Mouse (Mus musculus): Measurements from ENCODE around the gene Lrmda.

Gene Lrmda

DNA sequence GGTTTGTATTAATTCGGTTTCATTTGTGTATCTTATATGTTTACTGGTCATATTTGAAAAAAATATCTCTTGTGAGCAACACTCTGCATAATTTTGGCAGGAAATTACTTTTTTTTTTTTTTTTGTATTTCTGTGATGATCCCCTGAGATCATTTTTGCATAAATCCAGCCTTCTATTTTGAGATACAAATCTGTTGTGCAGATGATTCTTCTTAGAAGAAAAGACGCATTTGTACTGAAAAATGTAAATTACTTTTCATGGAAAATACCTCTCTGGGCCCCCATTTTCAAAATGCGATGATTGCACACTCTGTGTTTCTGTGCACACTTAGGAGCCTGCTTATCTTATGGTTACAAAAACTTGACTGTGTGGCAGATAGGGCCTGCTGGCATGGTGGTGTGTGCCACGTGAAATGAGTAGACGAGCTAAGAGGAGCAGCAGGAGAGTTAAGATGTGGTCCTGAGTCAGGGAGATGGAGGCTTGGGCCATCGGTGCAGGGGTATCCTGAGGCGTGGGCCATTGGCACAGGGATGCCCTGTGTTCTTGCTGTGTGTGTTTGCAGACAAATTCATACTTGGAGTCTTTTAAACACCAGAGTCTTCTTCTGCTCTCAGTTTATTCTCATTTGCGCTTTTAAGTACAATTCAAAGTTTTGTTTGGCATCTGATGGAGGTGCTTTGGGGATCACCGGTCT is 353.3 kb downstream of the Lrmda start:
- DNase-seq (ENCODE audit: extremely low read depth, low read depth, low spot score), result no peak

DNA sequence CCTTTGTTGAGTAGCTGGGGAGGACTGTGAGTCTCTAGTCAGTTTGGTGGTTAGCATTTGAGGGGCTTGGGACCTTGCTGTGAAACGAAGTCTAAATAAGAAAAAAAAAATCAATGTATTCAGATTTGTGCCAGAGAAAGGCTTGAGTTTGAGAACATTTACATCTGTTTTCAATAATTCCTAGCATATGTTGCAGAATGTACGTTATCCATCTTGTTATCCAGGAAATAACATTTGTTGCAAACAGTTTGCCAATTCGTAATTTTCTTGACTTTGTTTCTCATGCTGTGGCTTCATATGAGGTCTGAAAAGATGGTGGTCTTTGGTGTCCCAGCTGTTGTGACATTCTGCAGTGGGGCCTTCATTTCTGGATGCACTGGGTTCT is 353.8 kb downstream of the Lrmda start:
- no peak for DNase-seq (ENCODE audit: extremely low read depth, low read depth, low spot score)

DNA sequence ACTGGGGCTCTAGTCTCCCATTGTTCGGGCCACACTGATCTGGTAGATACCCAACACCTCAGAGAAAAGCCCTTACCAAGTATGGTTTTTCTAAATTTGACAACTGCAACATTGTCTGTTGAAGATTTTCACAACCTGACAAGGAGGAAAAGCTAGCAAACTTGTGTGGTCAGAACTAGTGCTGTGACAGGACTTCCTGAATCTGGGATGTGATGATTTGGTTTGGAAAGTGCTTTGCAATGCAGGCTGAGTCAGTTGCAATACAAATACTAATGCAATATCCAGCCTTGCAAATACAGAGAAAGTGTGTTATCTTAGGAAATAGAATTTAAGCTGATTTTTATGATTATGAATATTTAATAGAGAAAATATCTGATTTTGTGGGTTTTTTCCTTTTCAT is 357.6 kb downstream of the Lrmda start:
- DNase-seq (ENCODE audit: extremely low read depth, low read depth, low spot score), result no peak

DNA sequence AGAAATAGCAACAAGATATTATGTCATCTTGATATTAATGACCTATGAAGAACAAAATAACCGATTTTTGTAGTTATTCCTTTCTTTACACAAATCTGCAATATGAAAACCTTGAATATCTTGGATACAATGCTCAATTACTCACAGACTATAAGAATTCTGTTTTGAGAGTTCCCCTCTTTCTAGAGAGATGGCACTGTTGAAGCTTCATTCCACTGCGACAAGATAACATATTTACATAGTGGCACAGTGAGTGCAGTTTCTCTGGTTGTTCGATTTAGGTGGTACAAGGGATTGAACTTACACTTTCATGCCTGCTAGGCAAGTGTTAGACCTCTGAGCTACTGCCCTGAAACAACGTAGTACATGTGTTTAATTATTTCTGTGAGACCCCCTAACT is 362.6 kb downstream of the Lrmda start:
- DNase-seq (ENCODE audit: extremely low read depth, low read depth, low spot score), result no peak

DNA sequence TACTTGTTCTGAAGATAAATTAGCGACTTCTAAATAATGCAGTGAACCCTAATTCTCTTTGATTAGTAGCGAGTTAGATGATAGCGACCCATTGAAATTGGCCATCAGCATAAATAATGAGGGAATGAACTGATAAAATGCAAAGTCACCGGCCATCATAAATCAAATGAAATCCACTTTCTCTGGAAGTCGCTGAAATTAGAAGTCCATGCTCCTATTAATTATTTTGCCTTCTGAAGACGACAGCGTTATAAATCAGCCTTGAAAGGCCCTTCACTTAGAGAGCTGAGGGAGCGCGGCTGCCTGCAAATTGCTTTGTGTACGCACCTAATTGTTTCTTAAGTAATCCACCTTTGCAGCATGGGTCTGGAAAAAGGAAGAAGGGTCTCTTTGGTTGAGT is 374.1 kb downstream of the Lrmda start:
- DNase-seq (ENCODE audit: extremely low read depth, low read depth, low spot score), result no peak

DNA sequence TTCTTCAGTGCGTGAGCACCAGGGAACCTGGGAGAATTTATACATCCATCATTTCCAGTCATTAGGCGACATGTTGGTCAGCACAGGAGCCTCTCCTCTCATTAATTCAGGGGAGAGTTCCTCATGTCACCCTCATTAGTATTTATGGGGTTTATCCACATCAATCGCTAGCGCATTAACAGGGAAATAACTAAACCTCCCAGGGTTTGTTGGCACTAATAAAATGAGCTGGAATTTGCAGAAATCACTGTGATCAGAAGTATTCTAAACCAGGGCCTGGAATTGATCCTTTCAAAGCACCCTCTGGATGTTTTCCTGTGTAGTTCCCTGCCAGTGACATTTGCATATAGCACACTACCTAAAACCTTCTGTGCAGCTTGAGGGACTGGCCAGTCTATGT is 382.9 kb downstream of the Lrmda start:
- DNase-seq (ENCODE audit: extremely low read depth, low read depth, low spot score), result no peak

DNA sequence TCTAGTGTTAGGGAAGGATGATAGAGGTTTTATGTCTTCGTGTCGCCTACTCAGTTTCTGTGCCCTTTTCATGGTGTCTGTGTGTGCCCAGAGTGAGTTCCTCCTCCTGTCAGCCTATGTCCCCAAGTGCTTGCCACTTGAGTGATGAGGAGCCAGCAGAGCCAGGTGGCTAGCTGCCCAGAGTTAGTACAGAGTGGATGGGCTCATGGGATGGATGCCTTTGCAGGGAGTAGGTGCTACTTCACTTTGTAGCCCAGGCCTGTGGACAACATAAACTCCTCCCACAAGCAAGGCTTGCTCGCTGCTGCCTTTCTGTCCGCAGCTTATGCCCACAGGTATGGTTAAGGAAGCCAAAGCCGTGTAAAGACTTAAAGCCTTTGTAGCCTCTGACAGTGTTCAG is 387.1 kb downstream of the Lrmda start:
- no peak for DNase-seq (ENCODE audit: extremely low read depth, low read depth, low spot score)

DNA sequence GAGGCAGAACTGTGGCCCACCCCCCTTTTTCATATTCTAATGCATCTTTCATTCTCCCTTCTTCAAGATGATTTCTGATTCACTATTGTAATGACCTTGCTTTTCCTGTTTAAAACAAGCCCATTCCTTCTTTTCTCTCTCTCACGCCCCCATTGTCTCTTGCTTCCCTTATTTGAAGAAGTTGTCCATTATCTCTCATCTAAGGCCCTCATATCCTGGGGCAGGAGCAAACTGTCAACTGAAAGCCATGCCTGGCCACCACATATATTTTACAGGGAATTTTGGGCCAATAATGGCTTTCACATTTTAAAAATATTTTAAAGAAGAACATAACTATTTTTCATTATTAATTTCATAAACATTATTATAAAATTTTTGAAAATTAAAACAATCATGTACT is 391.3 kb downstream of the Lrmda start:
- no peak for DNase-seq (ENCODE audit: extremely low read depth, low read depth, low spot score)

DNA sequence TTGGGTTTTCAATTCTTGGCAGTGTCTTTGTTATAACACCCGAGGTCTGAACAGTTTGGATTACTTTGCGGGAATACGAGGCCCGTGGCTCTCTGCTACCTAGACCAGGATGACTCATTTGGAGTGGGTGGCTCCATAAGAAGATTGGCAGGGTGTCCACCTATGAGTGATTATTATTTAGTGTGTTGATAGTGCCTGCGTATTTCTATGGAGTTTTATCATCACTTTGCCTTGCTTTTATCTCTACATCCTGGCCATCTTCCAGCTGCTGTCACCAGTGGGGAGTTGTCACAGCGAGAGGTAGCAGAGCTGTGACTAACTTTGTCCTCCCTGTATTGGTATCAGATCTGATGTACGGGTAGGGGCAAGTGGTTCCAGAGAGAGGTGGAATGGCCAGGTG is 393.7 kb downstream of the Lrmda start:
- no peak for DNase-seq (ENCODE audit: extremely low read depth, low read depth, low spot score)

DNA sequence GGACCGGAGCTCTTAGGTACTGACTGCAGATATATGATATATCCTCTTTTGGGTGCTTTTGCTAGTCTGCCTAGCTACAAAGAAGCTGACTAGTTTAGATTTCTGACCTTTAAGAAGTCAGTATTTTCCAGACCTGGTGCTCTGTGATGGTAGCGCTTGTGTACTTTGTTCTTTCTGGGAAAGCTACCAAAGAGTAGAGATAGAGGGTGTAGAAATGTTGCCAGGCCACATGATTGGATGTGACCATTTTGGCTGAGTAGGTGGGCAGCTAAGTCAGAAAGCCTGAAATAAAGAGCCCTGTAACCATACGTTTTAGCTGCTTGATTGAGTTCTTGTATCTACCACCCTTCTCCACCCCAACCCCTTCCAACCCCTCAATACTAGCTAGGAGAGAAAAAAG is 398.2 kb downstream of the Lrmda start:
- no peak for DNase-seq (ENCODE audit: extremely low read depth, low read depth, low spot score)

DNA sequence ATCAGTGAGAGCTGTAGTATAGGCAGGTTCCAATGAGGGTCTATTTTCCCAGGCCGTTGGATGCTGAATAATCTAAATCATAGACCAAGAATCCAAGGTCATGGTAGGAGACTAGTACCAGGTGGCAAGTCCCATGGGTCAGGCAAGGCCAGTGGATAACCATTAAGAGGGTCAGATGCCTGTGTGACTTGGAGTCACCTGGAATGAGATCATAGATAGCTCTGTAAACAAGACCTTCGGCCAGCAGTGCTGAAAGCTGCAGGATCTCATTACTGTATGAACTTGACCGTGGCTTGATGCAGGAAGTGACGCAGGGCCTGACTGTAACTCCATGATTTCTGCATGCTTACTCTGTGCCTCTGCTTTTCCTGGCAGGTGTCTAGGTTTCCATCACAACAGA is 402.2 kb downstream of the Lrmda start:
- no peak for DNase-seq (ENCODE audit: extremely low read depth, low read depth, low spot score)

DNA sequence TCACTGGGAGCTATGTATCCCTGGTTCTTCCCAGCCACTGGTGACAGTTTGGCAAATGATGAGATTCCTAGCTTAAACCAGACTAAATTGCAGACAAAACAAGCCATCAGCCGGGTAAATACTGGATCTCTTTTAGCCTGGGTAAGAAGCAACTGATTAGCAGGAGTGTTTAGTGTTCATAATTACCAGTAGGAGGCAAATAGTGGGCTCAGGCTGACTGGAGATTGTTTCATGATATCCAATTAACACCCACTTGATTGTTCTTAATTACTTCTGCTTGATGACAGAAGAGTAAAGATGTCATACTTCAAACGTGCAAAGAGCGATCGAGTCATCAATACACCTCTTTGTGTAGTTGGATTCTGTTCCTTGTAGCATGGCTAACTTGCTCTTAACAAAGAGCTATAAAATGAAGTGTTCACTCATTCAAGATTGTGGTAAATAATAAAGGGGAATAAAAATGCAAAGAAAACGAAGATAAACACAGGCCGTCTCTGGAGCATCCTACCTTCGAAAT is 405.6 kb downstream of the Lrmda start:
- DNase-seq (ENCODE audit: extremely low read depth, low read depth, low spot score), result no peak

DNA sequence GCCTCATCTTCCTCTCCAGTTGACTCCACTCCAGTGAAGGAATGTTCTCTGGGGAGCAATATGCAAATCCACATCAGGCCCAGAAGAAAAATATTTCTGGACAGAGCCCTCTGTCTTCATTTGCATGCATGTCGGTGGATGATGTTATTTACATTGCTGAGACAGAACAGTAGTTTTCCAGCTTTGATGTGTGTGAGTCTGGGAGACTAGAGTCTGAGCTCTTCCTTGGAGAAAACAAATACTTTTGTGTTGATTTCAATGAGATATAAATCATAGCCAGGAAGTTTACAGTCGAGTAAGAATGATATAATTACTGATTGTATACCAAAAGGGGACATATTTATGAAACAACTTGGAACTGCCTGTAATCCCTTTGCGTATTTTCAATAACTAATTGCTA is 415.9 kb downstream of the Lrmda start:
- no peak for DNase-seq (ENCODE audit: extremely low read depth, low read depth, low spot score)

DNA sequence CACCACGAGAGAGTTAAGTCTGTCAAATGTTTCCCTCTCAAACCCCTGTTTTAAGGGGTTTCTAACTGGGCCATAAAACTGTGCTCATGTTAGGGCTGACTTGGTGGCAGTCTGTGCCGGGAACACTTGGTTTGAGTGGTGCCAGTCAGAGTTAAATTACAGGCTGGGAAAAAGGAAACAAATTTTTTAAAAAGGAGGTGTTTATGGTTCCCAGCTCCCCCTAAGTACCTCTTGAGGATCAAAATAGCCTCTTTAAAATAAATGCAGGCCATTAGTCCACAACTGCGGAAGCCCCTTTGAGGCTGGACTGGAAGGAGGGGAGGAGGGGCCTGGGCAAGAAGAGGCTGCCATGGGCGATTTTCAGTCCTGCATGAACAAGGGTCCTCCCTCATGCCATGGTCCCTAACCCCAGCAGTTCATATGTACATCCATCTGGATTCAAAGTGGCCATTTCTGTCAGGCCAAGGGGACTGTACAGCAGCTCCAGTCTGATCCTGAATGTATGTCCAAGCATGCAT is 416.4 kb downstream of the Lrmda start:
- DNase-seq (ENCODE audit: extremely low read depth, low read depth, low spot score), result no peak

DNA sequence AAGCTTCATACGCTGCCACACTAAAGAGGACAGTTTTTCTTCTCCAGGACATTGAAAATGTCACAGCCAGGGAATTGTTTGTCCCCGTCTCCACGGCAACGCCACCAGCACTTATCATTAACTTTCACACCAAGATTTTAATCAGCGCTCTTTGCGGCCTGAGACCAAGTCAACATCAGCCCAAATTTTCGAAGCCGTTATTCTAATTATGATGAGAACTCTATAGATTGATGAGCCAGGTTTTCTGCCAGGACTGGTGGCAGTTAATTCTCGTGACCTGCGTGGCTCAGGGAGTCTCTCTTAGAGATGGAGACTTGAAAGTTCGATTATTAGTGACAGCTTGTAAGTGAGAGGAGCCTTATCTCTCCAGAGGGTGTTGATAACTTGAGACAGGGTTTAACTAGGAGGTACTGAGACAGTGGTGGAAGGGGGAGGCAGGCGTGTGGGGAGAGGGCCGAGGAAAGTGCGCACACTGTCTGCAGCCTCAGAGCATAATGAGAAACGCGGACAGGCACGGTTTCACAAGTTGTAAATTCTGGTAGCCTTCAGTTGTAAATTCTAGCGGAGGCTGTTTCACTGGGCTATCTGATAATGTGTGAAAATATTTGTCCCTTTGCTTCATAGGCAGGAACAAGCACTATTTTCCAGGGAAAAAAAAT is 421.0 kb downstream of the Lrmda start:
- DNase-seq (ENCODE audit: extremely low read depth, low read depth, low spot score), result no peak

DNA sequence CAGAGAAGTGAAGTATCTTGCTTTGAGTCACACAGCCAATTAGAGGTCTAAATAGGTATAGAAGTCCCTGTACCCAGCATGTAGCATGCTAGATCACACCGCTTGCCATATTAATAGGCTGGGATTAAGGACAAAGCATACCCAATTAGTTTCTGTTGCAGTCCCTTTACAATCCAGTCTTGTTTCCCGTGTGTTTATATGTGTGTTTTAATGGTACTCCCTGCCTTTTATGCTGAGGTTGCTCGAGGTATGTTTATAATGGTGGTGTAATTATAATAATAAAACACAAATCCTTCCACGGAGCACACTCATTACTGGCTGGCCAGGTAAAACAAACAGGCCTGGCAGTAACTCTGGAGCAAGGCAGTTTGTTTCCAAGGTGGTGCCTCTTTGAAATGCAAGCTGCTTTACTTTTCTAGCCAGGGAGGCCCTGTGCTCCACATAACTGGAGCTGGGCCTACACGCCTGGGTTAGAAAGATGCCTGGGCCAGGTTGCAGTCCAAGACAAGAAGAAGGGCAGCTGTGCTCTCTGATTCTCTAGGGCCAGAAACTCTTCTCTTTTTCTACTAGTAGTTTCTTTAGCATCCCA is 422.4 kb downstream of the Lrmda start:
- DNase-seq (ENCODE audit: extremely low read depth, low read depth, low spot score), result no peak

DNA sequence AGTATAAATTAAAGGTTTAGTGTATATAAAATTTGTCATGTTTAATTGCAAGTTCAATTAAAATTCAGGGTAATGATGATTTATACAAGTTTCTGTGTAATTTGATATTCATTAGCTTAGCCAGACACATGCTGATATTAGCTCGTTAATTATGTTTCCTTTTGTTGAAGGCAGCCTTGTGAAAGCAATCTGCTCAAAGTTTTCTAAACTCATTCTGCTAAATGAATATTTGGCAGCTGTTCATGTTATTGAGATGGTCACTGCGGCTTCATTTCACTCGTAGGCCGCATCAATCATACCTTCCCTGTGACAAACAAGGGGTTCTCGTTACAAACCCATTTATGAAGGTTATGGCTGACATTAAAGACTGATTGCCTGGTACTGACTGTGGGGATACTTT is 423.2 kb downstream of the Lrmda start:
- no peak for DNase-seq (ENCODE audit: extremely low read depth, low read depth, low spot score)

DNA sequence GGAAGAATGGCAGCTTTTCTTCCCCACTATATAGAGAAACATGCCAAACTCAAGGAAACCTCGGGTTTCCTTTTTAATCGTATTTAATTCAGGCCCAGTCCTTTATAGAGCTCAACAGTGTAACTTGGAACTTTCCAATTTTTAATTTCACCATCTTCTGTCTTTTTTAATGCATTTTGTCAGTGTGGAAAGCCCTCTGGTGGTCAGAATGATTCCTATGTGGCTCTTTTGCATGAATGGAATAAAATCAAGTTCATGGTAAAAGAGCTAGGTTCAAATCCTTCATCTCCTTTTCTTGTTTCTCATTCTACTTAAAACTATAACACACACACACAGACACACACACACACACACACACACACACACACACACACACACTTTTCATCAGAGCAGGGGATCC is 425.0 kb downstream of the Lrmda start:
- DNase-seq (ENCODE audit: extremely low read depth, low read depth, low spot score), result no peak

DNA sequence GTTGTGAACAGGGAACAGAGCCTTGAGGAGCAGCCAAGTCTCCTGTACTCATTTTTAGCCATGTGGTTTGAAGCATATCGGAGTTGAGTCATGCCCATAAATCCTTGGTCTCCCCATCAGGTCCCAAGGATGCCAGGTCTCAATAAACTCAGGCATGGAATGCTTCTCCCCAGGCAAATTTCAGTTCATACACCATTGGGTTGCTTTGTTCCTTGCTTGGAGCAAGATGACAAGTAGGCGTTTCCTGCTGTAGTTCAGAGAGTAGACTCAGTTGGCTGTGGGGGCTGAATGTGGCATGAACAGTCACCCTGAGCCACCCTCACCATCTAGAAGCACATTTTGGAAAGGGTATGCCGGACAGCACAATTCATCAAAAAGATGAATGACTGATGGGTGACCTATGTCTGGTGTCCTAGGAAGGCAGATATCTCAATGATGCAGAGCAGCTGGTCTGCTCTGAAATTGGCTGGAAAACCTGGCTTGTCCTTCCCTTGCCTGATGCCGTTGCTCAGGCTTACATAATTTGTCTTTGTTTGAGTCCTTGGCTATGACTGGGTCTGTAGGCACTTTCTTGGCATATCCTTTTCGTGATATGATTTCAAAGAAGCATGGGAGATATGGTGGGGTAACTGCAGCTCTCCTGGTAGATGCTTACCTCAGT is 425.8 kb downstream of the Lrmda start:
- no peak for DNase-seq (ENCODE audit: extremely low read depth, low read depth, low spot score)

DNA sequence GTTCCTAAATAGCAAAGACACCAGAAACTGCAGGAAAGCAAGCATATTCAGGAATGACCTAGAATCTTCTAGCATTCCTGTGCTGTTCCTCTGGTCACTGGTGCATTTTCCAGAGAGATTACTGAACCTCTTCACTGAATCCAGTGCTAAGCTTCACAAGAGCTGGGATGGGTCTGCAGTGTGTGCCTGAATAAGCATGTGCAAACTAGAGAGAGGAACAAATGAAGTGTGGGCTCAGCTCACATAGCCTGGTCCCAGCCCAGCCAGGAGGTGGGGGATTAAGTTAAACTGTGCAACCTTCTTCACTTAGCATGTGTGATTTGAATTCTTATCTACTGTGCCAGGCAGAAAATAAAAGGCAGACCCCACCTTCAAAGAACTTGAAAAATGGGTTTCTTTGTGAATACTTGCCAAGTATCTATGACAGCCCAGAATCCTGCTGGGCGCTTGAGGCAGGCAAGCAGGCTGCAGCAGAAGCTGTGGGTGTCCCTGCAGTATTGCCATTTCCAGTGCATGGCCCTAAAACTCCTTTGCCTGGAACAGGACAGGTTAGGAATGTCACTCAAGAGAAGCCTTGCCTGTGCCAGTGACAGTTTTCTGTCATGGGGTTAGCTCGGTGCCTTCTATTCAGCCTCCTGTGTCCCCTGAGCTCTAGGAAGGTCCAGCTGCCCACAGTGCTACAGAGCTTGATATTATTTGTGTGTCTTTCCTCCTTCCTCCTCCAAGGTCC is 426.5 kb downstream of the Lrmda start:
- no peak for DNase-seq (ENCODE audit: extremely low read depth, low read depth, low spot score)

DNA sequence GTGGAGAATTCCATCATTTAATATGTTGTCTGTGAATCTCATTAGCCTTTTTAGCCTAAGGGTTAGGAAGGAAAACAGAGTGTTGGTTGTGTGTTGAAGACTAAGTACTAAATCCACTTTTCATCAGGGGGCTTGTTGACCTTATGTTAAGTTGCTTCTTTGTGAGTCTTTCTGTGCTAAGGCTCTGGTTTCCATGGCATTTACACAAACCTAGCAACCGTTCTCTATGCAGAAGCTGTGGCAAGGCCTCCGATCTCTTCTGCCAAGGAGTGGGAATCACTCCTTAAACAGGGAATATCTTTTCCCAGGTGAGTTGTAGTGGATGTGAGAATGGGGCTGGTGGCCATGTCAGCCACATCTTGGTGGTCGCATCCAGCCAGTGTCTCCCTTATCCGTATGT is 432.1 kb downstream of the Lrmda start:
- no peak for DNase-seq (ENCODE audit: extremely low read depth, low read depth, low spot score)
